Mouse (Mus musculus) lung, postnatal 0 days (tissue): Measurements from ENCODE around the gene Klhl7.

Experiments
- CTCF ChIP-seq: IDR thresholded peaks from 2 replicates; pipeline ENCODE4 v1.5.1; 2016; ENCODE audit warnings: antibody characterized with exemption, mild to moderate bottlenecking
- EP300 ChIP-seq: IDR thresholded peaks from 2 replicates; pipeline ENCODE4 v1.6.1; 2016; ENCODE audit warnings: antibody characterized with exemption, mild to moderate bottlenecking, control low read depth

DNA sequence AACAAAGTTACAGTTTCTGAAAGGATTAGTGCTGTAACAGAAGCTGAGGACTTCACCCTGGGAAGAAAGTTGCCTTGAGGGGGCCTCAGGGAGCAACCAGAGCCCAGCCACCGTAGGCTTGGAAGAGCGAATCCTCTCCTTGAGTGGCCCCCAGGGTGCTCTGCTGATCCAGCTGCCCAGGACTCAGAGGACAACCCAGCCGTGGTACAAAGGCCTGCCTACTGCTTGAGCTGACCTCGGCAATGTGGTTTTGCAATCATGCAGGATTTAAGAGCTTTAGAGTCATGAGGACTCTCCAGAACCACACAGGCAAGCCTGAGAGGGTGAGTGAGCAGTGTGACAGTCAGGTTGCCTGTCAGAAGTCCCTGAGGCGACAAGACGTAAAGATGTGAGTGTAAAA lies 28.4 kb upstream of the Klhl7 start:
- TF ChIP-seq CTCF (no peak), EP300 (no peak)
